Mouse (Mus musculus) frontal cortex, postnatal 14 days (tissue): ENCODE measurements around the gene Klrc2.
"Not testable (repeated sequence)": the region's sequence is repeated elsewhere in the genome, so short reads cannot be mapped to it uniquely, and the experiment has no call there.

Source experiments
- DNase-seq, 2 experiments: peaks; one replicate each; pipeline ENCODE4 v3.0.0; 2022; ENCODE audit warnings: low spot score in 2 of 2

Klrc2 gene

GRCm38 (mm10) chr6:129660589-129660988, at the start of gene Klrc2:
Gene Klrc2, minus strand, starts transcription at chr6:129660689.
- DNase-seq, result not testable (repeated sequence)

- DNase-seq, result not testable (repeated sequence)
Measured at GRCm38 (mm10) chr6:129691436-129691835, 30.9 kb upstream of the Klrc2 start.

GRCm38 (mm10) chr6:129680379-129680778, 19.9 kb upstream of the Klrc2 start:
- DNase-seq, result no peak

GRCm38 (mm10) chr6:129678873-129679272, 18.4 kb upstream of the Klrc2 start, which contains the start of gene Klrc1:
Gene Klrc1, minus strand, starts transcription at chr6:129678973.
- DNase-seq, result no peak

GRCm38 (mm10) chr6:129661301-129661700, 812 bp upstream of the Klrc2 start:
- not testable (repeated sequence) for DNase-seq

GRCm38 (mm10) chr6:129644054-129644453, 16.4 kb downstream of the Klrc2 start:
- not testable (repeated sequence) for DNase-seq

- DNase-seq, result not testable (repeated sequence)
Measured at GRCm38 (mm10) chr6:129643237-129643636, 17.3 kb downstream of the Klrc2 start, which contains the start of gene Klrc3. Gene Klrc3, minus strand, starts transcription at chr6:129643337.

- DNase-seq, result not testable (repeated sequence)
Measured at GRCm38 (mm10) chr6:129631046-129631445, 29.4 kb downstream of the Klrc2 start.

GRCm38 (mm10) chr6:129623735-129624134, 36.8 kb downstream of the Klrc2 start, which contains the start of gene Klrk1:
Gene Klrk1, minus strand, starts transcription at chr6:129623864.
- DNase-seq, result no peak

- DNase-seq, result no peak
Measured at GRCm38 (mm10) chr6:129608372-129608771, 52.1 kb downstream of the Klrc2 start.
